Mouse (Mus musculus) left cerebral cortex, adult 8-10 months (tissue): Measurements from ENCODE around the gene Kiss1. TPM values are rescaled to one million over a fixed set of nuclear protein-coding genes. Genes with fewer than 3 reads are reported as not detected.

Experiments
- DNase-seq, 2 experiments: peaks; one replicate each; pipeline ENCODE4 v3.0.0; 2022; ENCODE audit warnings: low spot score in 2 of 2
- total RNA-seq, 4 experiments: library from RNA; stranded (reverse); gene quantifications; 2 replicates each; pipeline ENCODE4 v1.2.4; 2022

Gene Kiss1
- total RNA-seq, 4 experiments from 2014 or later: not detected

DNA sequence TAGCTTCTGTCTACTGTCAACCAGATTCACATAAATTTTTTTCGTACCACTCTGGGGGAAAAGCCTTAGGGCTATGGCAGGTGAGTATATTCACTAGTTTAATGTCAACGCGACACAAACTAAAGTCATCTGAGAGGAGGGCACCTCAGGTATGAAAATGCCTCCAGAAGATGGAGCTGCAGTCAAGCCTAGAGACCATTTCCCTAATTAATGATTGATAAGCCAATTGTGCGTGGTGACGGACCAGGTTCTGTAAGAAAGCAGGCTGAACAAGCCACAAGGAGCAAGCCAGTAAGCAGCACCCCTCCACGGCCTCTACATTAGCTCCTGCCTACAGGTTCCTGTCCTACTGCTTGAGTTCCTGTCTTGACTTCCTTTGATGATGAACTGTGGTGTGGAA is 39.3 kb downstream of the Kiss1 start:
- DNase-seq: no peak

DNA sequence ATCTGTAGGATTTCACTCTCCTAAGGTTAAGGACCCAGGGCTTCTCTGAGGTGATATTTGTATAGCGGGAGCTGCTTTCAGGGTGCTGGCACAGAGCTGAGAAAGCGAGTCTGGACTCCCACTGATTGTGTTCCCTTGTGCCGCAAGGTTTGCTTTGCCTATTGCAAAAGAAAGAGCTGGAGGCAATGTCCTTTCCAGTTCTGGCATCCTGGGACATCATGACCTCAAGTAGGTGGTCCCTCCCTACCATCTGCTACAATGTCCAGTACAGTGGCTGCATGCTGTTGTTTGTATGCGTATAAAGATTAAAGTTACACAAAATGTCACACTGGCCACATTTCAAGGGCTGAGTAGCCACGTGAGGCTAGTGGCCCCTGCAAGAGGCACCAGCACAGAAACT is 40.4 kb downstream of the Kiss1 start:
- no peak for DNase-seq

DNA sequence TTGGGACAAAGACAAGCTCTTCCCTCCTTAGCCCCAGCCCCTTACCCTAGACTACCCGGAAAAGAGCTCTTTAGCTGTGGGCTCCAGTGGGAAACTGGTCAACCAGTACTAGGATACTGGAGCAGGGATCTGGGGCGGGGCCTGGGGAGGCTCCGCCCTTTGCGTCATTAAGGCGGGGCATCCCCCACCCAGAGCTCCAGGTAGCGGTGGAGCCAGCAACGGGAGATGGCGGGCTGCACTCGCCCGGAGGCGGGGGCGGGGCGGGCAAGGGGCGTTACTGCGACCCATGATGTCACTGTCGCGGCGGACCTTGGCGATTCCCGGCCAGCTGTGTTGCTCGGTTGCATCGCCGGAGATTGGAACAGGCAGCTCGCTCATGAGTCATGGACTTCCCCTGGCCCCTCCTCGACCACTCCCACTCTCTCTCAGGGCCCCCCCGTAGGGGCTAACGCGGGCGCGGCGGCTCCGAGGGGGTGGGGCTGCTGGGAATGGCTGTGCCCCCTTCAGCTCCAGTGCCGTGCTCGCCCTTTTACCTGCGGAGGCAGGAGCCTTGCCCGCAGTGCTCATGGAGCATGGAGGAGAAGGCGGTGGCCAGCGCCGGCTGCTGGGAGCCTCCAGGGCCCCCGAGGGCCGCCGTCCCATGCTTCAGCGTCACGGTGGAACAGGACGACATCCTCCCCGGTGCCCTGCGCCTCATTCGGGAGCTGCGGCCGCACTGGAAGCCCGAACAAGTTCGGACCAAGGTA is 41.8 kb downstream of the Kiss1 start, which contains the start of gene Etnk2:
Gene Etnk2, plus strand, starts transcription at position 297 of the 746 bp plus-strand sequence.
- peak; percentile 60 to 73 for DNase-seq

DNA sequence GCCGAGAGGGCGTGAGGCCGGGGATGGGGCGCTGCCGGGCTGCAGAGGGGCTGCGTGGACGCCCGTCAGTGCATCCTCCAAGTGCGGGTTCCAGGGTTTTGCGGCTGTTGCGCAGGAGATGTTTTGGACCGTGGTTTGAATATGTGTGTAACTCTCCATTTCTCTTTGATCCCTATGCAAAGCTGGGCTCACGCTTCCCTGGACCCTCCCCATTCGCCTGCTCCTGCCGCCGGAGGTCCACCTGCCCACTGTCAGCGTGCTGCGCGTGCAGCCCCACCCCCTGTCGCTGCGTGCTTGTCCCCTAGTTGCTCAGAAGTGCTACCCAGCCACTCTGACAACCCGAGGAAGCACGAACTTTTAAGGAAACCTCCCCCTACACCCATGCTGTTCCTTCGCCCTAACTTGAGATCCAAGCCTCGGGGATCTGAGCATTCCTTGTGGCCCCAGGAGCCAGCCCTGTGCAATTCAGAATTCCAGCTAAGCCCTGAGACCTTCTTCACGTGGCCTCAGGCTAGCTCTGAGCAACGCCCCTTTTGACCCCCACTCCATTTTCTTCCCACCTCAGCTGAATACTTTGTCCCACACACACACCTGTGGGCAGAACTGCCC is 42.5 kb downstream of the Kiss1 start:
- DNase-seq: no peak

DNA sequence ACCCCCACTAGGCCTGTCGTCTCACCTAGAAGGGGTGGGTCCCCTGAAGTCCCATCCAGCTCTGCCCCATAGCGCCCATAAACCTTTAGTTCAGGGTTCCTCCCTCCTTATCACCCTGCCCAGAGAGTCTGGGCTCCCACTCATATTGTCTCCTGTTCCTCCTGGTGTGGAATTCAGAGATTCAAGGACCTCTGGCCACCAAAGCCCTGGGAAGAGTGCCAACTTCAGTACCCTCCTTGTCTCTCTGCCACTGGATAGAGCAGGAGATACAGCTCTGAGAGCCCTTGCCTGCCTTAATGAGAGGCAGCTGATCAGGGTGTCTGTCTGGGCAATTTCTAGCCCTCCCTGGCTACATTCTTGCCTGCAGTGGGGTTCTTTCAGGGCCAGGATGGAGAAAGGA is 43.2 kb downstream of the Kiss1 start:
- no peak for DNase-seq

DNA sequence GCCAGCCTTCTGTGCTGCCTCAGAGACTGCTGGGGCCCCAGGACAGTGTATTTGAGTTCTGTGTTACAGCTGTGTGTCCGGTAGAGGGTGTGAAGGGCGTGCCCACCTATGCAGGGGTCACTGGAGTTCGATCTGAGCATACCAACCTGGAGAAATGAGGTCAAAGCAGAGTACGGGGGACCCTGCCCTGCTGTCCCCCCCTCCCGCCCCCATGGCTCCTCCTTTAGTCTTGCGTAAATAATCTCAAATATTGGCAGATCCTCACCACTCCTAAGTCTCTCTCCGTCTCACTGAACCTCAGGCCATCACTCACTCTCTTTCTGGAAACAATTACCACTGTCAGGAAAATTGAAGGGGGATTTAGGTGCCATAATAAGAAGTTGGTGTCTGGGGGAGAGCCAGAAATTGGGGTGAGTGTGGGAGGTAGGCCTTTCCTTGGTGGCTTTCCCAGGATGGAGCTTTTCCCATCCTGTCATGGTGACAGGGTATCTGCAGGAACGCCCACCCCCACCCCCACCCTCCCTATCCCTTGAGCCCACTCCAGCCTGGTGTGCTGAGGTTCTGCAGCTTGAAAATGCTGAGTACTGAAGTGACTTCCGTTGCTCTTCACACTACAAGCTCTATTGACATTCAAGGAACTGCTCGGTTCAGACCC is 45.4 kb downstream of the Kiss1 start:
- DNase-seq: no peak

DNA sequence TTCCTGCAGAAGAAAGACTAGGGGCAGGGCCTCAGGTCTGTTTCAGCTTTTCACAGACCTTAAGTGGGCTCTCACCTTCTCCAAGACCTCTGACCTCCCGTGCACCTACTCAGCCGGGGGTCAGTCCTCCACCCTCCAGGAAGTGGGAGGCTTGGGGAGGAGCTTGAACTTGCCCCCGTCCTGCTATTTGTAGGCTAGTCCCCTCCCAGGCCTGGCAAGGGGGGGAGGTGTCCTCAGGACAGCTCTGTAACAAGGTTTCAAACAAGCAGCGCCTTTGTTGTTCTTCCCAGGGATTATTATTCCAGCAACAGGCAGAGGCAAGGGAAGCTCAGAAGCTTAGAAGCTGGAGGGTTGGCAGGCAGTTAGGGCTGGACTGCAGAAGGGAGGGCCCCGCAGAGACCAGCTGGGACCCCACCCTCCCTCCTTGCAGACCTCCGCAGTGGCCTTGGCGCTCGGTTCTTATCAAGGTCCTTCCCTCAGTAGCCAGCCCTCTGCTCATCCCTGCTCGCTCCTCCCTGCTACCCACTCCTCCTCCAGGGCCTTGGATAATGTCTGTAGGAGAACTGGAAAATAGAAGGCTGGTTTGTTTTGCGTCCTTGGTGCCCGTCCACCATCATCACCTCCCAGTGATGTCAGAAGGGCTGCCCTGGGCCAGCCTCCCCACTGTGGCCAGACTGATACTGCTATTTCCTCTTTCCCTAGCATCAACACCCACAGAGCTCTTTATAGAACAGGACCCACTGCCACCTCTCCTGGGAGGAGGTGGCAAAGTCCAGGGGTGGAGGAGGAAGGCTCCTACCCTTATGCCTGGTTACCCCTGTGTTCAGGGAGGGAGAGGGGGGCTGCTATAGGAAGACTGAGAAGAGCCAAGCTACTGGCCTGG is 46.2 kb downstream of the Kiss1 start:
- no peak for DNase-seq

DNA sequence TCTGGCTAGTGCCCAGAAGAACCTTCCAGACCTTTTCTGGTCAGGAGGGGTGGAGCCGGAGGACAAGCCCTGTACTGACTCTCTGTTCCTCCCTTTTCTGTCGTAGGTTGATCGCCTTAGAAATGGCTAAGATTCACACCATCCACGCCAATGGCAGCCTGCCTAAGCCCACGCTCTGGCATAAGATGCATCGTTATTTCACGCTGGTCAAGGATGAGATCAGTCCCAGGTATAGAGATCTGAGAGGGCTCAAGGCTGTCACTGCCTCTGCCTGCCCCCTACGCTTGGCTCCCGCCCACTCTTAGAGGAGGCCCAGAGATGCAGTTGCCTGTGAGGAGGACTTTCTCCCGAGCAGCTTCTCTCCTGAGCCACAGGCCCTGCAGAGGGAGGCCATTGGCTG is 47.0 kb downstream of the Kiss1 start:
- peak in 1 of 2 experiments; percentile 78 for DNase-seq

DNA sequence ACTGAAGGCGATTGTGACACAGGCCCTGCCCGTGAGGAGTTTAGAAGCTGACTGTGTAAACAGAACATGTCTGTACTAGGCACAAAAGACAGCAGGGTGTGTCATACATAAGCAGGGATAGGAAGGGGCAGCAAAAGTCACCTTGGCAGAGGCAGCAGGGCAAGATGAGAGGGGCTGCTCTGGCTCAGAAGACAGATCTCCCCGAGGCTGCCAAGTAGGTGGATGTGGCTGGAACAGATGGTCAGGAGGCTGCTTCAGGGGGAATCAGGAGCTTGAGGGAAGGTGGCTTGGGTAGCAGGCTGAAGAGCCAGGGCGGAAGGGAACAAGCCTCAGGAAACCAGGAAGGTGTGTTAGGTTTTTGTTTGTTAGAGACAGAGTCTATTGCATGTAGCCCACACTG is 48.7 kb downstream of the Kiss1 start:
- no peak for DNase-seq

DNA sequence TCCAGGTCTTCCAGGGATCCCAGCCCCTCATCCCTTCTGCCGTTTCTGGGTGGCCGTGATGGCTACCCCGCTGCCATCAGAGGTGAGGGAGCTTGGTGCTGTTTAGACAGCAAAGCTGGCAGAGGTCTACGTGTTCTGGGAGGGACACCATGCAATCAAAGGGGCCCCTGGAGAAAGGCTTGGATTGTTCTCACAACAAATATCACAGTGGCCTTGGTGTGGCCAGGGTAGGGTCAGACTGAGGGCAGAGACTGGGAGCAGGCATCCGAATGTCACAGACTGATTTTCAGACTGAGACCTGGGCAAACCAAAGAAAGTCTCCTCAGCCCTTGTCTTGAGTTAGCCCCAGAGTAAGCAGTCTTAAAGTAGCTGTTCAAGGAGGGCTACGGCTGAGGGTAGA is 49.8 kb downstream of the Kiss1 start:
- DNase-seq: no peak

DNA sequence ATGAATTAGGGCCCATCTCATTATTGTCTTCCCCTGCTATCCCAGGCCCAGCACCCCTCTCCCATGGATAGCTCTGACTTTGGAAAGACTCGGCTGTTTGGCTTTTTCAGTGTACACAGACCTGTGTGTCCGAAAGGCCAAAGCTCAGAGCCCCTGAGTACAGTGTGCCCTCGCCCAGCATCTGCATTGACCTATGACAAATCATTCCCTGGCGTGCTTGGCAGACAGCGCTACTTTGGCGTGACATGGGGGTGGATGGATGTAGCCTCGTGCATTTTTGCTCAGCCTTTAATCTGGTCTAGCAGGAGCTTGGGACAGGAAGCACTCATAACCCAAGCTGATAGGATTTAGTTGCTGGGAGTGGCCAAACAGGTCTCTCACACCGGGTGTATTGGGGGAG is 50.4 kb downstream of the Kiss1 start:
- DNase-seq: no peak

DNA sequence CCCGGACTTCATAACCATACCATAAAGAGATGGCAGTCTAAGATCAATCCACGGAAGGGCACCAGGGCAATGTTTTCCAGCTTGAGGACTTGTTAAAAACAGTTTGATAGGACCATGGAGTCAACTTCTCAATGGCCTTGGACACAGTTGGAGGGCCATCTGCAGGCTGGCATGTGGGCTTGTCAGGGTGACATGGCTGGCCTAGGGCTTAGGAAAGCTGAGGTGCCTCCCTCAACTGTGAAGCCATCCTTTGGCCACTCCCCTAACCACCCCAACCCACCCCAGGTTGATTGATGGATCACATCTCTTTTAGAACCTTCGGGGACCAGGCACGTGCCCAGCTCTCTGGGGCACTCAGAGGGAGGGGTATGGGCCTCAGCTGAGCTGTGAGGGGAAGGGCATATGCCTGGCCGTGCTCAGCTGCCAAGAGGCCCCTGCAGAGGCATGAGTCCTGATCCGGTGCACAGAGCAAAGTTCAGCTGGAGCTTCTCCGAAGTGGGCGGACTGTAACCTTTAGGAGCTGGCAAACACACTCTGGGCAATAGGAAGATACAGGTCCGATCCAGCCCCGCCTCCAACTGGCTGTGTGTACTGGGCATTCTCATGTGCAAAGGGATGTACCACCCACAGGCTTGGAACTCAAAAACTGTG is 54.1 kb downstream of the Kiss1 start:
- no peak for DNase-seq

DNA sequence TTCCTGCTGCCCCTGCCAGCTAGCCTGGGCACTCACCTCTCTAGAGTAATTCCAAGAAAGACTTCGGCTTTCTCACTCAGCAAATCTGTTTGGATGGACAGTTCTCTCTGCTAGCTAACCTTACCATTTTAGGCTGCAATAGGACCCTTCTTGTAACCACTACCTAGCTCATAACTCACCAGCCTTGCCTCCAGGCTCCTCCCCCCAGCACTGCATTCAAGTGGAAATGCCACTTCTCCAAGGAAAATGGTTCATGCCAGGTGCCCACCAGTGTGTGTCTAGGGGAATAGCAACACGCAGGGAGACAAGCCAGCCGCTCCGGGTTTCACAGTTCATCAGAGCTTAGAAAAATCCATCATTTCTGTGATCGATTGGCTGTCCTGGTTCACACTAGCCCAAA is 55.9 kb downstream of the Kiss1 start:
- no peak for DNase-seq

Other genes with a start within 250 kb of the Kiss1 start
- 10 to 100 TPM; 41.0 to 43.6 (median 42.0) TPM for gene Ppp1r15b, start 190.7 kb upstream of the Kiss1 start, total RNA-seq
- gene Plekha6, start 157.7 kb upstream of the Kiss1 start, total RNA-seq: 10 to 100 TPM; 83.6 to 89.6 (median 88.4) TPM
- 1 to 10 TPM in 3 of 4 experiments, under 1 TPM in 1; 0.28 to 4.8 (median 2.4) TPM for gene Golt1a, start 12.1 kb upstream of the Kiss1 start, total RNA-seq
- gene Ren1, start 28.6 kb downstream of the Kiss1 start, total RNA-seq: not detected
- gene Etnk2, start 41.7 kb downstream of the Kiss1 start, total RNA-seq: 1 to 10 TPM; 7.1 to 9.9 (median 7.9) TPM
- 10 to 100 TPM in 3 of 4 experiments, 1 to 10 TPM in 1; 8.0 to 12.5 (median 11.4) TPM for gene Sox13, start 102.5 kb downstream of the Kiss1 start, total RNA-seq